Mouse (Mus musculus) limb, embryonic 11.5 days (tissue): ENCODE measurements around the gene 9130409I23Rik. TPM values are rescaled to one million over a fixed set of nuclear protein-coding genes. Genes with fewer than 3 reads are reported as not detected.

Source experiments
- ATAC-seq: fragments of 200-750 bp; cut with Nextera tagmentation; 2 replicates; pipeline ENCODE4 v1.8.0; 2017; ENCODE audit warnings: low read depth; ENCODE audit not compliant: insufficient number of reproducible peaks, low FRiP score, low TSS enrichment
- DNase-seq: peaks from one replicate; pipeline ENCODE4 v3.0.0-alpha.2; 2015; ENCODE audit warnings: low spot score
- H3K27ac ChIP-seq: fragments of 300-500 bp; sonication (generic); replicated peaks from 2 replicates; pipeline ENCODE4 v1.5.1; 2014; ENCODE audit warnings: low read depth, mild to moderate bottlenecking, low read length
- H3K27me3 ChIP-seq: fragments of 300-500 bp; sonication (generic); 2 replicates; pipeline ENCODE4 v1.6.1; 2014; ENCODE audit warnings: mild to moderate bottlenecking, low read length, mixed read lengths; ENCODE audit not compliant: control insufficient read depth, insufficient read depth
- H3K36me3 ChIP-seq: fragments of 300-500 bp; sonication (generic); 2 replicates; pipeline ENCODE4 v1.6.1; 2014; ENCODE audit warnings: mild to moderate bottlenecking, low read length, moderate library complexity, mixed read lengths; ENCODE audit not compliant: control insufficient read depth, insufficient read depth
- H3K4me1 ChIP-seq: fragments of 300-500 bp; sonication (generic); 2 replicates; pipeline ENCODE4 v1.6.1; 2014; ENCODE audit warnings: low read length, mixed read lengths; ENCODE audit not compliant: control insufficient read depth, insufficient read depth
- H3K4me2 ChIP-seq: fragments of 300-500 bp; sonication (generic); 2 replicates; pipeline ENCODE4 v1.6.1; 2014; ENCODE audit warnings: low read depth, mild to moderate bottlenecking, moderate library complexity; ENCODE audit not compliant: severe bottlenecking
- H3K4me3 ChIP-seq: fragments of 300-500 bp; sonication (generic); 2 replicates; pipeline ENCODE4 v1.5.1; 2014; ENCODE audit warnings: low read depth, low read length
- H3K9ac ChIP-seq: fragments of 300-500 bp; sonication (generic); 2 replicates; pipeline ENCODE4 v1.6.1; 2014; ENCODE audit warnings: mild to moderate bottlenecking, low read length
- H3K9me3 ChIP-seq: fragments of 300-500 bp; sonication (generic); 2 replicates; pipeline ENCODE4 v1.6.1; 2016; ENCODE audit warnings: low read length; ENCODE audit not compliant: control insufficient read depth
- WGBS: fragments of 180-500 bp; shearing (Covaris S2); extraction: QIAGEN DNeasy Blood & Tissue Kit; methylation state at CpG from one replicate; pipeline ENCODE4 v1.1.7; 2014; 5-methylcytosine and 5-hydroxymethylcytosine counted together
- polyA plus RNA-seq: library from polyadenylated mRNA; unstranded; fragments of >200 nt; fragmentation: Nextera tagmentation; extraction: Ambion mirVana; gene quantifications from 2 replicates; pipeline ENCODE4 v1.2.1, GENCODE M21; 2014

The 9130409I23Rik gene
- polyA plus RNA-seq, 1 experiment from 2014 or later, result not detected

DNA sequence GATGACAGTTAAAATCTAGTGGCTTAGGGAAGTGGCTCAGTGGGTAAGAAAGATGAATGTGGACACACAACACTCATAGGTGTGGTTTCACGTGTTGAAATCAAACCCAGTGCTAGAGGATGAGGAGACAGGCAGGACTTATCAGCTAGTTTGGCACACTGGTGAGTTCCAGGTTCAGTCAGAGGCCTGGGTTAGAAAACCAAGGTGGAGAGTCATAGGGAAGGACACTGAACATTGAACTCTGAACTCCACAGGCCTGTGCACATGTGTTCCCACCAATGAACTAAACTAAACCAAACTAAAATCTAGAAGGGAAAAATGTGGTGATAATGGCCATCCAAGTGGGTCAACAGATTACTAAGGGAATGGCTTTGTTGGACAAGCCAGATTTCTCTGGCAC, 3.5 kb upstream of the 9130409I23Rik start:
- no peaks in the 10 kb centered on the region for H3K4me1 ChIP-seq
- no peak overlapping the region for H3K4me2 ChIP-seq
- ATAC-seq (no peak), DNase-seq (no peak)
- H3K9ac ChIP-seq, result no peak overlapping the region
- H3K9me3 ChIP-seq, result no peaks in the 10 kb centered on the region
- no peaks in the 10 kb centered on the region for H3K27me3 ChIP-seq
- no peak overlapping the region for H3K27ac ChIP-seq
- WGBS, result 62% methylated on average over 1 of the region's 1 CpGs
- H3K4me3 ChIP-seq, result no peak overlapping the region
- H3K36me3 ChIP-seq, result no peaks in the 10 kb centered on the region

- no peaks in the 10 kb centered on the region for H3K27me3 ChIP-seq
- ATAC-seq, result no peak
These were observed 1.7 kb upstream of the 9130409I23Rik start for GRCm38 (mm10) chr1:181049328-181049842.

GRCm38 (mm10) chr1:181052898-181053297, 1.9 kb downstream of the 9130409I23Rik start:
- ATAC-seq, result no peak
- Histone ChIP-seq H3K27me3 (no peaks in the 10 kb centered on the region), H3K4me2 (no peak overlapping the region), H3K4me3 (no peak overlapping the region), H3K4me1 (no peaks in the 10 kb centered on the region), H3K27ac (no peak overlapping the region), H3K9ac (no peak overlapping the region), H3K9me3 (no peaks in the 10 kb centered on the region), H3K36me3 (no peaks in the 10 kb centered on the region)
- WGBS, result 85% methylated on average over 4 of the region's 4 CpGs
- no peak for DNase-seq

More at GRCm38 (mm10) chr1:181049328-181049842, 1.7 kb upstream of the 9130409I23Rik start:
- Histone ChIP-seq H3K9ac (no peak overlapping the region), H3K4me3 (no peak overlapping the region), H3K4me1 (no peaks in the 10 kb centered on the region), H3K4me2 (no peak overlapping the region), H3K27ac (no peak overlapping the region), H3K36me3 (no peaks in the 10 kb centered on the region), H3K9me3 (no peaks in the 10 kb centered on the region)
- DNase-seq, result no peak

- Histone ChIP-seq H3K9ac (no peak overlapping the region), H3K36me3 (no peaks in the 10 kb centered on the region), H3K27me3 (no peaks in the 10 kb centered on the region), H3K4me2 (no peak overlapping the region), H3K9me3 (no peaks in the 10 kb centered on the region), H3K4me3 (no peak overlapping the region), H3K4me1 (no peaks in the 10 kb centered on the region), H3K27ac (no peak overlapping the region)
- ATAC-seq (no peak), DNase-seq (no peak)
- WGBS, result 76% methylated on average over 3 of the region's 3 CpGs
These were observed 10.9 kb downstream of the 9130409I23Rik start for GRCm38 (mm10) chr1:181061784-181062485.

- Histone ChIP-seq H3K36me3 (no peaks in the 10 kb centered on the region), H3K27me3 (no peaks in the 10 kb centered on the region), H3K4me2 (no peak overlapping the region), H3K9ac (no peak overlapping the region), H3K4me3 (no peak overlapping the region), H3K9me3 (no peaks in the 10 kb centered on the region), H3K27ac (no peak overlapping the region), H3K4me1 (no peaks in the 10 kb centered on the region)
- WGBS, result 90% methylated on average over 2 of the region's 2 CpGs
- ATAC-seq (no peak), DNase-seq (no peak)
These were observed 13.0 kb downstream of the 9130409I23Rik start for GRCm38 (mm10) chr1:181063991-181064390.

- Histone ChIP-seq H3K9me3 (no peaks in the 10 kb centered on the region), H3K4me3 (no peak overlapping the region), H3K4me2 (no peak overlapping the region), H3K4me1 (no peaks in the 10 kb centered on the region), H3K36me3 (no peaks in the 10 kb centered on the region), H3K27me3 (no peaks in the 10 kb centered on the region), H3K27ac (no peak overlapping the region), H3K9ac (no peak overlapping the region)
- ATAC-seq, result no peak
- no peak for DNase-seq
- 82% methylated on average over 6 of the region's 6 CpGs for WGBS
These were observed 13.6 kb downstream of the 9130409I23Rik start for GRCm38 (mm10) chr1:181064648-181065047.

- Histone ChIP-seq H3K9me3 (no peaks in the 10 kb centered on the region), H3K36me3 (no peaks in the 10 kb centered on the region), H3K9ac (no peak overlapping the region), H3K4me1 (no peaks in the 10 kb centered on the region), H3K4me3 (no peak overlapping the region), H3K4me2 (no peak overlapping the region), H3K27me3 (no peaks in the 10 kb centered on the region), H3K27ac (no peak overlapping the region)
- 83% methylated on average over 1 of the region's 1 CpGs for WGBS
- DNase-seq, result no peak
- no peak for ATAC-seq
These were observed 17.3 kb downstream of the 9130409I23Rik start for GRCm38 (mm10) chr1:181068344-181068743.

DNA sequence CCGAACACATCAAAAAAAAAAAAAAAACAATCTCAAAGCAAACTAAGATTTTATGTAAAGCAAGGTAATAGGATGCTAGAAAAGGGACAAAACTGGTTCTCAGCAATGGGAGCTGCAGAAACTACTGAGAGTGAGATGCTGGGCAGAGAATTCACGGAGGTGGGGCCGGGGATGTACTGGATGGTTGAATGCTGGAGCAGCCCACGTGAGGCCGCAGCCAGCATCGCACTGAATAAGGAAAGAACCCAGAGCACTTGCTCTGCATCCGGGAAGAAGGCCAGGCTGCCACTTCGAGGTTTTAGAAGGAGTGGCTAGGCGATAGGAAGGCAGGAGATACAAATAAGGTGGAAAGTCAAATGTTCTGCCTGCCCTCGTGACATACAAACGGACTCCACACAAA, 18.6 kb downstream of the 9130409I23Rik start:
- no peak overlapping the region for H3K27ac ChIP-seq
- 73% methylated on average over 11 of the region's 11 CpGs for WGBS
- no peak for ATAC-seq

GRCm38 (mm10) chr1:181073075-181073474, 22.0 kb downstream of the 9130409I23Rik start:
- no peaks in the 10 kb centered on the region for H3K4me1 ChIP-seq
- no peak for DNase-seq
- H3K4me2 ChIP-seq, result no peak overlapping the region
- 45% methylated on average over 5 of the region's 5 CpGs for WGBS
- H3K36me3 ChIP-seq, result no peaks in the 10 kb centered on the region
- H3K27me3 ChIP-seq, result no peaks in the 10 kb centered on the region
- H3K9me3 ChIP-seq, result no peaks in the 10 kb centered on the region
- H3K4me3 ChIP-seq, result no peak overlapping the region
- H3K27ac ChIP-seq, result no peak overlapping the region
- H3K9ac ChIP-seq, result no peak overlapping the region
- no peak for ATAC-seq

More for the DNA sequence above, 18.6 kb downstream of the 9130409I23Rik start:
- no peaks in the 10 kb centered on the region for H3K27me3 ChIP-seq
- H3K9ac ChIP-seq, result no peak overlapping the region
- DNase-seq, result no peak
- H3K36me3 ChIP-seq, result no peaks in the 10 kb centered on the region
- no peaks in the 10 kb centered on the region for H3K9me3 ChIP-seq
- no peaks in the 10 kb centered on the region for H3K4me1 ChIP-seq
- H3K4me3 ChIP-seq, result no peak overlapping the region
- H3K4me2 ChIP-seq, result no peak overlapping the region
